Mouse (Mus musculus) gastrocnemius, postnatal 10 days (tissue): ENCODE data around the gene Rab17. TPM values are rescaled to one million over a fixed set of nuclear protein-coding genes. Genes with fewer than 3 reads are reported as not detected.
A peak's percentile ranks its signal among the peaks of the same experiment; 100 is the strongest.

Experiments used
- DNase-seq: peaks from one replicate; pipeline ENCODE4 v3.0.0; 2021; ENCODE audit warnings: mixed read lengths
- long read RNA-seq, 2 experiments: library from polyadenylated mRNA; stranded (forward); transcript quantifications; one replicate each; pipeline ENCODE4 v2.0.0; 2021
- total RNA-seq, 2 experiments: library from RNA; stranded (reverse); gene quantifications; 2 replicates each; pipeline ENCODE4 v1.2.3; 2021

Rab17 gene
- total RNA-seq, result not detected
- long read RNA-seq, experiment 1, result 0 reads
- long read RNA-seq, experiment 2, result 0 reads

GRCm38 (mm10) chr1:90969347-90969784 lies at the start of gene Rab17:
TSS of gene Rab17 (minus strand) at chr1:90969661.
- DNase-seq, result no peak

- DNase-seq, result no peak
Observed at GRCm38 (mm10) chr1:91017111-91017758, 47.8 kb upstream of the Rab17 start.

- no peak for DNase-seq
Observed at GRCm38 (mm10) chr1:91015571-91015970, 46.1 kb upstream of the Rab17 start.

DNA sequence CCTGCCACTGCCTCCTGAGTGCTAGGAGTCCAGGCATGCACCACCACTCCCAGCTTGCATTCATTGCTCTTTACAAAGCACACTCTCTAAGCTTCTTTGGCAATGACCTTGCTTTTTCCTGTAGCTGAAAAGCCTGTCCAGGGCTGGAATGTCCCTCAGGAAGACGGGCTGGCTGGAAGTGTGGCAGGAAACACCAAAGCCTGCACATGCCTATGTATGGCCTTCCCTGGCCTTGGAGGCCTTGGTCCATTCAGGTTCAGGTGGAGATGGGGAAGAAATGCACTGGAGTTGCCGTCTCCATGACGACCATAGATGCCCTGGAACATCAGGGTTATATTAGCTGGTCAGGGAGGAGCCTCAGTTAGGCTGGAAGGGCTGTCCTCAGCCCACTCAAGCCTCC lies 44.3 kb upstream of the Rab17 start:
- DNase-seq, result no peak

DNA sequence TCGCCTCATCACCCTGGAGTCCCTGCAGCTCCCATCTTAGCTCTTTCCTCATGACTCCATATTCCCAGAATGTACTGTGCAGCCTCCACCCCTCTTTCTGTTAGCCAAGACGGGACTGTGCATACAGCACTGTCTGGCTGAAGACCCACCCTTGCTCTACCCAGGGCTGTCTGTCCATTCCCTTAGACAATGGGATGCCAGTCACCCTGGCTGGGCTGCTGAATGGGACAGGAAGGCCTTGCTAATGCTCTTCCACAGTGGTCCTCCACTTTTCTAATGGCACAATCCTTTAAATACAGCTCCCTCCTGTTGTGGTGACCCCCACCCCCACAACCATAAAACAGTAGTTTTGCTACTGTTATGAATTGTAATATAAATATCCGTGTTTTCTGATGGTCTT lies 41.9 kb upstream of the Rab17 start:
- no peak for DNase-seq

DNA sequence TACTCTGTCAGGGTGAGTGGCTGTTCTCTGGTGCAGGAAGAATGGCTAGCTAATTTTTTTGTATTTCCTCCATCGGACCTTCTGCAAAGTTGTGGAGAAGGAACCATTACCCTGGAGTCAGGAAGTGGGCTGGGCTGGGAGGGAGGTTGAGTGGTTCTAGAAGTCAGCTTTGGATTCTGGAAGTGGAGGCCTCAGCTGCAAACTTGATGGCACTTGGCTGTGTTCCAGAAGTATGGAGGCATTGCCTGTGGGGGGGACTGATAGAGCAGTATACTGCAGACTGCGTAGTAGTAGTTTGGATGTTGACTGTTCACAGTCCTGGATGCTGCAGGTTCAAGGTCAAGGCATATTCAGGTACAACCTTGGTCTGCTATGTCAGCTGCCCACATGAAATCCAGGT lies 41.3 kb upstream of the Rab17 start:
- no peak for DNase-seq

DNA sequence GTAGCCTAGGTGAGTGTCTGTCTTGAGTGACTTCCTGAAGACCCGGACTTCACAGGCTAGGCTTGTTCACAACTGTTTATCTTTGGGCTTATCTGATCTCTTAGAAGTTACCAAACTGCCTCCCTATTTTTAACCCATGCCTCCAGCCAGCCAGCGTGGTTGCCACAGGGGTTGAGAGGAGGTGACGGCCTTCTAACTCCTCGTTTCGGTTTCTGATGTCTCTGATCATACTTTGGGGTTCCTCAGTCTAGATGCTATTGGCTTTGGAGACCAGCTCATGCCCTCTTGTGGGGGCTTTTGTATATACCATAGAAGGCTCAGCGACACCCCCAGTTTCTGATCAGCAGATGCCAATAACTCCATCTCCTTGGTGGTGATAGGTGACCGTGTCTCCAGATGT lies 40.8 kb upstream of the Rab17 start:
- DNase-seq, result no peak

GRCm38 (mm10) chr1:91009266-91009665 lies 39.8 kb upstream of the Rab17 start:
- DNase-seq, result no peak

GRCm38 (mm10) chr1:91008746-91009145 lies 39.3 kb upstream of the Rab17 start:
- DNase-seq, result no peak

GRCm38 (mm10) chr1:91008147-91008682 lies 38.8 kb upstream of the Rab17 start:
- no peak for DNase-seq

- DNase-seq, result no peak
Observed at GRCm38 (mm10) chr1:91006708-91007107, 37.2 kb upstream of the Rab17 start.

DNA sequence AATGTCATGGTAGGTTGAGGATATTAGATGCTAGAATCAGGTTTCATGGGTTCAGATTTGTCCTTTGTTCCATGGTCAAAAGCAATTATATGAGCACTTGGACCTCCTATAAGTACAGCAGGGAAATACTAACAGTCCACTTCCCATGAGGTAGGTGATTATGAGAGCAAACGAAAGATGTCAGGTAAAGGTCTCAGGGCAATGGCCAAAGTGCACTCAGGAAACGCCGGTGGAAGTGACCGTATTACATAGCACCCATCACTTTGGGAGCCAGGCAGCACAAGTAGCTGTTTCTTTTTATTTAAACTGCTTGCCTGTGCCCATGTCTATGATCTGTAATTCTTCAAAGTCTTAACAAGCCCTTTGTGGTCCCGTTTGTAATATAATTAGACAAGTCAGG lies 36.6 kb upstream of the Rab17 start:
- DNase-seq, result no peak

- no peak for DNase-seq
Observed at GRCm38 (mm10) chr1:91003522-91004253, 34.2 kb upstream of the Rab17 start.

DNA sequence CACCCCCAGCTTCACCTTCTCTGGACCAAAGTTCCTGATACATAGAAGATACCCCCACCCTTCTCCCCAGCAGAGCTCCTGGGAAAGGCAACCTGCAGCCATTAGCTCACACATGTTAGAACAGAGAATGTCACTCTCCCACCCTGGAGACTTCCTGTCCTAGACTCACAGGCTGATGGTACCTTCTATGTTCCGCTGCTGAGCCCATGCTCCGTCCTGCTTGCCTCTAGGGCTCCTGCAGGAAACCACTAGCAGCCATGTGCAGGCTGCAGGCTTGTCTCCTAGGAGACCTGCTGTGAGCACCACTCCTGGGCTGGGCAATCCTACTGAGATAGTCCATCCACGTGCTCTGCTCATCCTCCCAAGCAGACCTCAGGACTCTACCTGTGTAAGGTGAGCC lies 33.2 kb upstream of the Rab17 start:
- DNase-seq, result no peak

- DNase-seq, result no peak
Observed at GRCm38 (mm10) chr1:91001871-91002539, 32.5 kb upstream of the Rab17 start.

DNA sequence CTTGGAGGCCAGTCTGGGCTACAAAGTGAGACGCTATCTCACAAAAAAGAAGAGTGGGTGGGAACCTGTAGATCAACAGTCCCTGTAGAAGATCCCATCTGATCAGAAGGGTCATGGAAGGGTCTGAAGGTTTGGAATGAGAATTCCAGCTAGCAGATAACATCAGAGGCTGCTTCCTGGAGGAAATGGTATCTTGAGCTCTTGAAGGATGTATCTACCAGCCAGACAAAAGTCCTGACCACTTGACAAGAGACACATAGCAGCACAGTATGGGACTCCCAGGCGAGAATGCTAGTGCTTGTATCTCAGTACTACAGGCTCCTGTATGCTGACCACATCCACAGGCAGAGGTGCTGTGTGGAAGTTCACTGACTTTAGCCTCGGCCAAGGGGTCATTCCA lies 31.6 kb upstream of the Rab17 start:
- DNase-seq, result no peak

- no peak for DNase-seq
Observed at GRCm38 (mm10) chr1:90999911-91000601, 30.6 kb upstream of the Rab17 start.

GRCm38 (mm10) chr1:90998891-90999611 lies 29.6 kb upstream of the Rab17 start:
- no peak for DNase-seq

DNA sequence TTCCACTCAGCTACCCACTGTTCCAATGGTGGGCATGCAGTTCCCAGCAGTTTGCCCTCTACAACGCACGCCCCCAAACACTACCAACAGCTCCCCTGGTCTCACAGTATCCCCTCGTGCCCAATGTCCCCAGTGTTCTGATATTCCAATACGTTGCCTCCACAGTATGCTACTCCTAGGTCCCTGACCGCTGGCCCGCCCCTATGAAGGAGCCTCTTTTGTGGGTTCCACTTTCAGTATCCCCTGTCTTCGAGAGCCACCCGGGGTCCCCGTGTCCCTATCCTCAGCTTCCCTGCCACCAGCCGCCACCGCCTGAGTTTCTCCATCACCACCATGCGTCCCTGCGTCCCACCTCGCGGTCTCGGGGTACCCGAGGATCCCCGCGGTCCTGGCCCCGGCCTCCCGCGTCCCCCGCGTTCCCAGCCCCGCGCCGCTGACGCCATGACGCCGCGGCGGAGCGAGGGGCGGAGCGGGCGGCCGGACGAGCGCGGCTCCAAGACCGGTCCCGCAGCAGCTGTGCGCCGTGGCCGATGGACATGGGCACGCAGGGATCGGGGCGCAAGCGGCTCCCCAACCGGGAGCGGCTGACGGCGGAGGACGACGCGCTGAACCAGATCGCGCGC lies 28.9 kb upstream of the Rab17 start, which contains the start of gene Lrrfip1:
Gene Lrrfip1, plus strand, starts transcription at position 470 of the 623 bp plus-strand sequence.
- DNase-seq, result peak; percentile 70

DNA sequence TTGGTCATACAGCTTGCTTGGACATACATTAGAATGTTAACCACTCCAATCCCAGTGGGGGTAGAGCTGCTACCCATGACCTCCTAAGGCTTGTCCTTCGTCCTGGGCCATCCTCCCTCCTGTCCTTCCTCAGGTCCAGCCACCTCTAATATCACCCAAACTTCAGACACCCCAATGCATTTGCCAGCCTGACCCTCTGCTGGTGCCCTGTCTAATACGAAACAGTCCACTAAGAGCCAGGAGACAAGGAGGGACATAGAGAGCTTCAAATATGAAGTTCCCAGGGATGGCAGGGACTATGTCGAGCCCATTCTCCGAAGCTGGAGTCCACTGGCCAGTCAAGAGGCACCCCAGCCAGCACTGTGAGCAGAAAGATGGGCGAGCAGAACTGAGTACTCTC lies 28.2 kb upstream of the Rab17 start:
- DNase-seq, result no peak

GRCm38 (mm10) chr1:90997136-90997535 lies 27.7 kb upstream of the Rab17 start:
- no peak for DNase-seq
